Mouse (Mus musculus) MEL (cell line): ENCODE results near the gene Gm49318. TPM values are rescaled to one million over a fixed set of nuclear protein-coding genes. Genes with fewer than 3 reads are reported as not detected.

Experiments
- DNase-seq: peaks from one replicate; pipeline ENCODE4 v3.0.0; 2011; ENCODE audit warnings: low read depth, low spot score
- H3K27ac ChIP-seq: 2 replicates; pipeline ENCODE4 v1.5.1; 2012; ENCODE audit warnings: low read depth, mild to moderate bottlenecking, control low read depth, low read length, moderate library complexity; ENCODE audit not compliant: control insufficient read depth
- H3K27me3 ChIP-seq, 2 experiments: fragments of 150-350 bp in 1 of 2; sonication (generic) in 1 of 2; 2 replicates each; pipeline ENCODE4 v1.6.1; 2012; ENCODE audit warnings: low read length in 2 of 2, mild to moderate bottlenecking in 2 of 2, improper control_type of control experiment in 1 of 2, moderate library complexity in 1 of 2; ENCODE audit not compliant: insufficient read depth in 2 of 2, control insufficient read depth in 1 of 2
- H3K36me3 ChIP-seq, 2 experiments: 2 replicates each; pipeline ENCODE4 v1.6.1; 2012 to 2014; ENCODE audit warnings: low read length in 2 of 2, improper control_type of control experiment in 1 of 2, inconsistent platforms in 1 of 2, mild to moderate bottlenecking in 1 of 2; ENCODE audit not compliant: insufficient read depth in 2 of 2, control insufficient read depth in 1 of 2
- H3K4me1 ChIP-seq, 2 experiments: fragments of 150-350 bp in 1 of 2; sonication (generic) in 1 of 2; 2 replicates each; pipeline ENCODE4 v1.6.1; 2012; ENCODE audit warnings: low read length in 2 of 2, improper control_type of control experiment in 1 of 2, mild to moderate bottlenecking in 1 of 2; ENCODE audit not compliant: insufficient read depth in 2 of 2, control insufficient read depth in 1 of 2
- H3K4me3 ChIP-seq, 2 experiments: fragments of 150-350 bp in 1 of 2; sonication (generic) in 1 of 2; 2 replicates each; pipeline ENCODE4 v1.5.1; 2012; ENCODE audit warnings: low read depth in 2 of 2, low read length in 2 of 2, mild to moderate bottlenecking in 2 of 2, moderate library complexity in 2 of 2, control low read depth in 1 of 2, improper control_type of control experiment in 1 of 2; ENCODE audit not compliant: control insufficient read depth in 1 of 2, insufficient read depth in 1 of 2
- H3K79me2 ChIP-seq: 2 replicates; pipeline ENCODE4 v1.6.1; 2012; ENCODE audit warnings: mild to moderate bottlenecking, low read length, moderate library complexity; ENCODE audit not compliant: control insufficient read depth, poor library complexity, insufficient read depth
- H3K9ac ChIP-seq: 2 replicates; pipeline ENCODE4 v1.6.1; 2012; ENCODE audit warnings: low read depth, mild to moderate bottlenecking, control low read depth, low read length, moderate library complexity; ENCODE audit not compliant: control insufficient read depth, poor library complexity, severe bottlenecking
- H3K9me3 ChIP-seq: fragments of 150-350 bp; sonication (generic); replicated peaks from 2 replicates; pipeline ENCODE4 v1.6.1; 2012; ENCODE audit warnings: mild to moderate bottlenecking, low read length, improper control_type of control experiment, moderate library complexity; ENCODE audit not compliant: insufficient read depth
- CHD2 ChIP-seq: IDR thresholded peaks from 2 replicates; pipeline ENCODE4 v1.6.1; 2011; ENCODE audit warnings: low read length, improper control_type of control experiment
- CTCF ChIP-seq, 3 experiments: IDR thresholded peaks in 2 of 3; conservative IDR thresholded peaks in 1 of 3; 2 replicates each; pipeline ENCODE4 v1.5.1; 2011 to 2012; ENCODE audit warnings: low read length in 3 of 3, low read depth in 2 of 3, mild to moderate bottlenecking in 2 of 3, improper control_type of control experiment in 1 of 3, inconsistent platforms in 1 of 3, mixed read lengths in 1 of 3, moderate library complexity in 1 of 3; ENCODE audit not compliant: control insufficient read depth in 1 of 3, insufficient read depth in 1 of 3, poor library complexity in 1 of 3, severe bottlenecking in 1 of 3
- E2F4 ChIP-seq: IDR thresholded peaks from 2 replicates; pipeline ENCODE4 v1.6.1; 2011; ENCODE audit warnings: low read depth, low read length, improper control_type of control experiment, borderline replicate concordance
- EP300 ChIP-seq, 2 experiments: IDR thresholded peaks; 2 replicates each; pipeline ENCODE4 v1.6.1; 2011; ENCODE audit warnings: improper control_type of control experiment in 2 of 2, low read length in 2 of 2, low read depth in 1 of 2, mild to moderate bottlenecking in 1 of 2
- ETS1 ChIP-seq: IDR thresholded peaks from 2 replicates; pipeline ENCODE4 v1.6.1; 2012; ENCODE audit warnings: low read depth, mild to moderate bottlenecking, inconsistent platforms, low read length, improper control_type of control experiment, moderate library complexity
- GATA1 ChIP-seq: IDR thresholded peaks from 2 replicates; pipeline ENCODE4 v1.6.1; 2011; ENCODE audit warnings: low read depth, low read length, improper control_type of control experiment
- JUND ChIP-seq: IDR thresholded peaks from 2 replicates; pipeline ENCODE4 v1.6.1; 2011; ENCODE audit warnings: low read depth, mild to moderate bottlenecking, improper control_type of control experiment, low read length
- KAT2A ChIP-seq: conservative IDR thresholded peaks from 2 replicates; pipeline ENCODE4 v1.6.1; 2012; ENCODE audit warnings: low read depth, low read length, improper control_type of control experiment, inconsistent platforms
- MAFK ChIP-seq: IDR thresholded peaks from 2 replicates; pipeline ENCODE4 v1.6.1; 2011; ENCODE audit warnings: low read depth, mild to moderate bottlenecking, low read length, improper control_type of control experiment, borderline replicate concordance
- MAX ChIP-seq: IDR thresholded peaks from 2 replicates; pipeline ENCODE4 v1.6.1; 2011; ENCODE audit warnings: low read length, improper control_type of control experiment
- MAZ ChIP-seq: IDR thresholded peaks from 2 replicates; pipeline ENCODE4 v1.6.1; 2012; ENCODE audit warnings: low read depth, mild to moderate bottlenecking, inconsistent platforms, low read length, improper control_type of control experiment
- MXI1 ChIP-seq: IDR thresholded peaks from 2 replicates; pipeline ENCODE4 v1.6.1; 2011; ENCODE audit warnings: mild to moderate bottlenecking, low read depth, low read length, improper control_type of control experiment
- MYB ChIP-seq: IDR thresholded peaks from 2 replicates; pipeline ENCODE4 v1.6.1; 2011; ENCODE audit warnings: mild to moderate bottlenecking, low read depth, low read length, improper control_type of control experiment
- MYC ChIP-seq: IDR thresholded peaks from 2 replicates; pipeline ENCODE4 v1.6.1; 2011; ENCODE audit warnings: low read depth, mild to moderate bottlenecking, low read length, improper control_type of control experiment, moderate library complexity
- POLR2A ChIP-seq, 2 experiments: IDR thresholded peaks; 2 replicates each; pipeline ENCODE4 v1.6.1; 2011 to 2012; ENCODE audit warnings: low read length in 2 of 2, mild to moderate bottlenecking in 2 of 2, control low read depth in 1 of 2, improper control_type of control experiment in 1 of 2, low read depth in 1 of 2, moderate library complexity in 1 of 2; ENCODE audit not compliant: control insufficient read depth in 1 of 2, insufficient read depth in 1 of 2, poor library complexity in 1 of 2
- POLR2AphosphoS5 ChIP-seq: IDR thresholded peaks from 2 replicates; pipeline ENCODE4 v1.6.1; 2012; ENCODE audit warnings: low read depth, borderline replicate concordance, mild to moderate bottlenecking, inconsistent platforms, low read length, moderate library complexity, mixed read lengths
- SIN3A ChIP-seq: IDR thresholded peaks from 2 replicates; pipeline ENCODE4 v1.6.1; 2012; ENCODE audit warnings: low read length, improper control_type of control experiment, inconsistent platforms
- TBP ChIP-seq: IDR thresholded peaks from 2 replicates; pipeline ENCODE4 v1.8.0; 2011; ENCODE audit warnings: low read depth, low read length, improper control_type of control experiment
- TCF12 ChIP-seq: IDR thresholded peaks from 2 replicates; pipeline ENCODE4 v1.6.1; 2014; ENCODE audit warnings: low read depth, mild to moderate bottlenecking, inconsistent platforms, low read length, improper control_type of control experiment, moderate library complexity
- UBTF ChIP-seq: IDR thresholded peaks from 2 replicates; pipeline ENCODE4 v1.6.1; 2012; ENCODE audit warnings: low read depth, mild to moderate bottlenecking, inconsistent platforms, low read length, improper control_type of control experiment, moderate library complexity, borderline replicate concordance; ENCODE audit not compliant: insufficient read depth
- ZC3H11A ChIP-seq: IDR thresholded peaks from 2 replicates; pipeline ENCODE4 v1.6.1; 2012; ENCODE audit warnings: low read depth, mild to moderate bottlenecking, inconsistent platforms, low read length, improper control_type of control experiment
- ZKSCAN1 ChIP-seq: IDR thresholded peaks from 2 replicates; pipeline ENCODE4 v1.6.1; 2012; ENCODE audit warnings: low read depth, mild to moderate bottlenecking, inconsistent platforms, low read length, improper control_type of control experiment, moderate library complexity
- polyA plus RNA-seq, 2 experiments: library from polyadenylated mRNA; stranded (reverse) in 1 of 2; unstranded in 1 of 2; fragments of >175 nt in 1 of 2; fragments of >200 nt in 1 of 2; gene quantifications; 2 replicates each; pipeline versions ENCODE4 v1.2.1 to v1.2.4; 2012; ENCODE audit warnings: low replicate concordance in 2 of 2, low read depth in 1 of 2; ENCODE audit not compliant: insufficient read length in 2 of 2, insufficient read depth in 1 of 2, missing spikeins in 1 of 2
- total RNA-seq: library from RNA; depleted of rRNA; stranded (reverse); fragments of 300-350 nt; gene quantifications from 2 replicates; pipeline ENCODE4 v1.2.3, GENCODE M21; 2012

Gm49318 gene
- total and polyA plus RNA-seq, 3 experiments = not detected

DNA sequence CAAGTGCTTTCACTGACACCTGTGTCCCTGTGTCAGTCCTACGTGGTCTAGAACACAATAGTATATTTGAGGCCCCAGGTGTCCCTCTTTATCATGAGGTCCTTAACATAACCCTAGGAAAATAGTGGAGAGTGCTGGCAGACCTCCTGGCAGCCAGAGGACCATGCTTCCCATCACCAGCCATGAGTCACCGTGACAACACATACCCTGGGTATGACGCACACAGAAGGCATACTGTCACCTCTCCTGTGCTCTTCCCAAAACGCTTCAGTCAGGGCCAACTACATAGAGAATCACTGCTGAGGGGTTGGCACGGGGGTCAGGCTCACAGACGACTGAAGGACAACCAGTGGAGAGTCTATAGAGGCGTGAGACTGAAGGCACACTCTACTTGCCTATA lies 18.9 kb upstream of the Gm49318 start:
- H3K9me3 ChIP-seq = no peaks in the 10 kb centered on the region
- H3K4me3 ChIP-seq = no peak overlapping the region
- peaks cover 0 to 7% of the 10 kb centered on the region in 2 experiments; a peak in 2 of 4 replicates for H3K36me3 ChIP-seq
- no peak for TF ChIP-seq MAFK
- TF ChIP-seq TBP = no peak
- TF ChIP-seq MXI1 = no peak
- no peak for TF ChIP-seq E2F4
- TF ChIP-seq POLR2AphosphoS5 = no peak
- TF ChIP-seq MAZ = no peak
- no peak for TF ChIP-seq TCF12
- TF ChIP-seq EP300 (IDR thresholded peaks at IDR 0.05; ENCODE audit: low read depth in 1 of 2, low read length in 2 of 2) = no peak
- TF ChIP-seq SIN3A = no peak
- no peak for TF ChIP-seq MYC
- TF ChIP-seq CHD2 = no peak
- TF ChIP-seq ZKSCAN1 = no peak
- no peak for TF ChIP-seq UBTF
- no peak for TF ChIP-seq KAT2A
- TF ChIP-seq ETS1 = no peak
- TF ChIP-seq JUND = no peak
- no peak for TF ChIP-seq ZC3H11A
- TF ChIP-seq MYB = no peak
- TF ChIP-seq POLR2A (IDR thresholded peaks at IDR 0.05; ENCODE audit: control insufficient read depth in 1 of 2, insufficient read depth in 1 of 2, low read depth in 1 of 2, low read length in 2 of 2, poor library complexity in 1 of 2) = no peak
- no peak for TF ChIP-seq MAX
- H3K27me3 ChIP-seq = no peaks in the 10 kb centered on the region
- H3K4me1 ChIP-seq = peaks cover 3 to 5% of the 10 kb centered on the region in 2 experiments; a peak in 3 of 4 replicates
- no peak overlapping the region for H3K27ac ChIP-seq
- H3K9ac ChIP-seq = no peak overlapping the region
- DNase-seq = no peak
- H3K79me2 ChIP-seq = peaks cover 3% of the 10 kb centered on the region; the same call in 1 of the 2 replicates

- no peak overlapping the region for H3K4me3 ChIP-seq
- DNase-seq = no peak
- no peak for TF ChIP-seq GATA1
- no peak for TF ChIP-seq TCF12
- no peak for TF ChIP-seq MAZ
- TF ChIP-seq CTCF (IDR thresholded peaks at IDR 0.05 in 2 of 3, conservative IDR thresholded peaks at IDR 0.05 in 1 of 3; ENCODE audit: control insufficient read depth in 1 of 3, insufficient read depth in 1 of 3, low read depth in 2 of 3, low read length in 3 of 3, poor library complexity in 1 of 3, severe bottlenecking in 1 of 3) = peak in 1 of 3 experiments; percentile 9; a peak in 1 of 6 replicates
- TF ChIP-seq E2F4 = no peak
- no peak overlapping the region for H3K9ac ChIP-seq
- H3K4me1 ChIP-seq = peaks cover 6 to 9% of the 10 kb centered on the region in 2 experiments
- H3K9me3 ChIP-seq = no peaks in the 10 kb centered on the region
- H3K79me2 ChIP-seq = peaks cover 8% of the 10 kb centered on the region; the same call in 1 of the 2 replicates
- no peak overlapping the region for H3K27ac ChIP-seq
- H3K27me3 ChIP-seq = no peaks in the 10 kb centered on the region
- peaks cover 0 to 9% of the 10 kb centered on the region in 2 experiments; a peak in 2 of 4 replicates for H3K36me3 ChIP-seq
Observed at GRCm38 (mm10) chr9:22089281-22089680, 18.2 kb upstream of the Gm49318 start.
